Mouse (Mus musculus): ENCODE results near the gene Cdh12. TPM values are rescaled to one million over a fixed set of nuclear protein-coding genes. Genes with fewer than 3 reads are reported as not detected.
"Not testable (repeated sequence)": the region's sequence is repeated elsewhere in the genome, so short reads cannot be mapped to it uniquely, and the experiment has no call there.

Cdh12 gene
- total RNA-seq (2021) (under 1 TPM; 0.03 to 0.09 TPM), polyA plus RNA-seq (2012; rRNA removed) (not detected in 2 replicates)
- long read RNA-seq = 0 reads

DNA sequence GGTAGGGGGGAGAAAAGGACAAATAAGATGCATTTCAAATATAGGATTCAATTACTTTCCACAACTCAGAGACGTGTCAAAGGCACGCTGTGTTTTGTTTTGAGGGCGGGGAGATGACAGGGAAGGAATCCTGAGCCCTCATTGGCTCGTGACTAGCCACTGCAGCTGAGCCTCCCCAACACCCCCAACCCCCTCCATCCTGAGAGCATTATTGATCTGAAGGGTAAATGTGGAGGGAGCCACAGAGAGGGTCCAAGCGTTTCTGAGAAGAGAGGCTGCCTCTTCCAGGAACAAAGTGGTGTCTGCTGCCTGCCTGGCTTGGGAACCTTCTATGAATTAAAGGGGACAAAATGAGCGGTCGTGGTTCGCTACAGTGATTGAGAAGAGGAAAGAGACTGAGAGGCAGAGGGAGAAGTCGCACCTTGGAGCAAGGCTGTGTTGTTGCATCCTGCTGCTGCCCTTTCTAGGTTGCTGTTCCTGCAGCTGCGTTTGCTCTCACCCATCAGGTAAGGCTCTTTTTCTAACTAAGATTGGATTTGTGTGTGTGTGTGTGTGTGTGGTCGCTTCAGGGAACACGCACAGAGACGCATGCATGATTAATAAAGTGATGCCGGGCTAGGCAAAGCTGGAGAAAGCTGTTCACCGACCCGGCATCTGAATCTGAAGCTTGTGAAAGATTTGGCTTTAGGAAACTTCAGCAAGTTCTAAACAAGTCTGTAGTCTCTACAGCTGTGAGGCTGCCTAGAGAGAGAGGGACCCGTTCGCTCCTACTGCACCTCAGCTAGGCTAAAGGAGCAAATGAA is at the start of gene Cdh12:
Gene Cdh12 (plus strand): TSS at position 405 of the 803 bp plus-strand sequence.
- no peak for DNase-seq

DNA sequence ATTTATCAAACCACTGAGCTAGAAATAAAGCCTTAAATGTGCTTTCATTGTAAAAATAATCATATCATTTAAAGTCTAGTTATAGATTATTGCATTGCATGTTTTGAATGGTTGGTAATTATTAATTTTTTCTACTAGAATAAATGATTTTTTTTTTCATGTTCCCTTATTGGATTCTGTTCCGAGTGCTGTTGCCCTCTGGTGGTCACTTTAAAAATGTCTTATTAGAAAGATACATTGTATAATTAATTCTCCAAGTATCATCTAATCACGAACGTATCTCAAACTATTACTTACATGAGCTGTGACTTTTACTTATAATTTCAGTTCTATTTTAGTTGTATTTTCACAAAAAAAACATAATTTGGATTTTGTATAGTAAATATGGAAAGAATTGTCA is 45.5 kb upstream of the Cdh12 start:
- no peak for DNase-seq

DNA sequence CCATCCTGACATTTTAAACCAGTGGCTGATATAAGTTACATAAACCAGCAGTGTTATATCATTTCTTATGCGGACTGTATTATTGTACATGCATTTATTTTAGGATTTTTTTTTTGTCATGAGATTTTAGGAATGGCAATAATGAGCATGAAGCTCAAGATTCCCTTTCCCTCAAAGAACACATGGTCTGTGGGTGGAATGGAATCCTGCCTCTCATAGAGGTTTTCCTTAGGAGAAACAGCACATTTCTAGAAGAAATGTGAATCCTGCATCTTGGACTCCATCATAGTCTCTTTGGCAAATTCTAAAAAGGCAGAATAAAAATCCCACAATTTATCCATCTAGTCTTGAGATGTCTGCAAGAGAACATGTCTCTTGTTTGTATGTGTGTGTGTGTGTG is 35.7 kb upstream of the Cdh12 start:
- no peak for DNase-seq

DNA sequence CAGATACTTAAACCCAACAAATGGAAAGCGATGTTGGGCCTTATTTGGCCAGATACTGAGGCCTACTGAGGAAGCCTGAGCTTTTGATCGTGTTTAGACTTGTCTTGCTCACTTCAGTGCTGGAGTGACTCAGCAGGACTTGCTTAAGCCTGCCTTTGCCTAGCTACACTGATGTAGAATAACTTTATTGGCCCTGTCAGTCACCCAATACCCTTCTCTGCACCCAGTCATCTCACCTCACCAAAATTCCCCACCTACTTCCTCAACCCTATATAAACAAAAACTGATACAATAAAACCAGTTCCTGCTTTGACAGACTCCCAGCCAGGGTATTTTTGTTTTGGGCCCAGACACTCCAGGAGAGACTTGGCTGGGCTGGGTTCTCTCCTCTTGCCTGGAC is 12.7 kb upstream of the Cdh12 start:
- DNase-seq = no peak

DNA sequence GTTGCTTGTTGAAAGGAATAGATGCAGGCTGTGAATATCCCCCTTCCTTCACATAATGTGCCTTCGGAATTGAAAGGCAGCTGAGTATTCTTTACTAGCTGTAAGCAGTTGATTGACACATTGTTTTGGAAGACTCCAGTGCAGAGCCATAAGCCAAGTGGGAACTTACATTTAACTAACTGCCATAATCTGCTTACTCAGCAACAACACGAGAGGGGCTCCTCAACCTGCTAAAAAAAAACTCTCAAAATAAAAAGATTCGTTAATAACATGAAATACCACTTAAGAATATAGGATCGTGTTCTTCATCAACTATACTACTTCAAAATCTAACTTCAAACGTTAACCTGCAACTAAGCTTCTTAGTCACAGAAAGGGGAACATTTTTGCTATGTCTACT is 1.5 kb downstream of the Cdh12 start:
- no peak for DNase-seq

DNA sequence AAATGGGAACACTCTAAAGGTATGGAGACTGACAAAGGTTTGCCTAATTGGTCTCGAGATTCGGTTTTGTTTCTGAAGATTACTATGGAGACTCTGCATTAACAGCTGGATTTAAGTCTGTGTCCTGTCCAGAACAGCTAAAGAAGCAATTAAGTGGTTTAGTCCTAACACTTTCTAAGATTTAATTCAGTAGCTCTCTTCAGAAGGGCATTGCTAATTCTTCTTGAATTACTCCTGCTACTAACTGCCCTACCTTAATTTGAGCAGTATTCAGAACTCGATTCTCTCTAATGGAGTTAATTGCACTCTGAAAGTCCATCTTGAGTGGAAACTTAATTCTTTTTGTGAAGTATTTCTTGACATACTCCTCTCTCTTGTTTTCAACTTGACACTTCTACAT is 9.4 kb downstream of the Cdh12 start:
- DNase-seq = no peak

DNA sequence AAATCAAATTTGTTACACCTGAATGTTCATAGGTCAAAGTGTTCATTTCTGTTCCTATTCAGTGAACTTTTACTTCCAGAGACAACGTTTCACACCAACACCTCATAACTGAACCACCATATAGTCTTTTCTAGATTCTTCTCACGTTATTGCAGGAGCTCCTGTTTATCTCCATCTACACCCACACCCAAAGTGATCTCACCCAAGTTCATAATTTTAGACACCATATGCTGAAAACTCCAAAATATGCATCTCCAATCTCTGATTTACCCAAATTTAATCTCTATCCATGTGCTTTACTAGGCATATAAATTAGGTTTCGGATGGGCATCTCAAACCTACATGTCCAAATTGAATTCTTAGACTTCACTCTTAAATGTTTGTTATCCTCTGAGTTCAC is 13.4 kb downstream of the Cdh12 start:
- no peak for DNase-seq

DNA sequence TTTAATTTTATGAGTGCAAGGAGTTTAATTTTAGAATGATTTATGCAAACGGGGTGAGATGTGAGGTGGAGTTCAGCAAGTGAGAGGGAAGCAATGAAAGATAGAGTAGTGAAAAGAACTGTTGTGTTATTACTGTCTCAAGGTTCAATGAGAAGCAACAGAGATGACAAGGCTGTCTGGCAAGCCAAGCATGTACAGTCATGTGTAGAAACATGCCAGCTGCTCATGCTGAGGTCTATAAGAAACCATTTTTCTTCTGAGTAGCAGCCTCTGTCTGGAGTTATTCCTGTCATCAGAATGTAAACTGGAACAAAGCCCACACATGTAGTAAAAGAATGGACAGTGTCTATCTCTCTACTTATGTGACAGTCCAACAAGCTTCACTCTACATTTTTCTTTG is 14.5 kb downstream of the Cdh12 start:
- DNase-seq = no peak

DNA sequence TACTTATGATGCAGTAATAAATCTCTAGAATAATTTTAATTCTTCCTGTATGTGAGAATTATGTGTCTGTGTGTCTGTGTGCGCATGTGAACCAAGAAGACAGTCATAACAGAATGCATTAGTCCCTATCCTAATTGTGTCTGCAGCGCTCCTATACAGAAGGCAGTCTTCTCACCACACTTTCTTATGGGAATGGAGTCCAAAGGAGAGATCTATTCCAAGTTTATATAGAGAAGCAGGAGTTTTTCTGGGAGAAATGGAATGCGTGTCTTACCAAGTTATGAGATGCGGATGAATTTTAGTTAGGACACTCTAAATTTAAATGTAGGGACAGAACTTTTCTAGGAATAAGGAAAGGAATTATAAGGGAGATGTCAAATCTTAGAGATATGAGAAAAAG is 101.9 kb downstream of the Cdh12 start:
- DNase-seq = no peak

DNA sequence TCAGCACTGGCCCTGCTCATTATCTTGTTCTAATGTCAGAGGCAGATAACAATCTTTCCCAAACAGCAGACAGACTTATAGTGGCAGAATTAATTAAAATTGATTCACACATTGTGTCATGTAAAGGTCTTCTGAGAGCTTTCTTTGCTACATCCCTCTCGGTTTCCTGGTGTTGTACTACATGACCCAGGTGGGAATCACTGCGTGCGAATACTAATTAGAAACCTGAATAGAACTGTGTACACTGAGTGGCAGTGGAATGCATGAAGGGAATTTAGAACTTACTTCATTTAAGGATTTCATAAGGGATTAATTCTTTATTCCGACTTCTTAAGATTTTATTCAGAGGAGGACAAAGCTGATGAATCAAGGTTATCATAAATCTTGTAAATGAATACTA is 121.9 kb downstream of the Cdh12 start:
- DNase-seq = no peak

DNA sequence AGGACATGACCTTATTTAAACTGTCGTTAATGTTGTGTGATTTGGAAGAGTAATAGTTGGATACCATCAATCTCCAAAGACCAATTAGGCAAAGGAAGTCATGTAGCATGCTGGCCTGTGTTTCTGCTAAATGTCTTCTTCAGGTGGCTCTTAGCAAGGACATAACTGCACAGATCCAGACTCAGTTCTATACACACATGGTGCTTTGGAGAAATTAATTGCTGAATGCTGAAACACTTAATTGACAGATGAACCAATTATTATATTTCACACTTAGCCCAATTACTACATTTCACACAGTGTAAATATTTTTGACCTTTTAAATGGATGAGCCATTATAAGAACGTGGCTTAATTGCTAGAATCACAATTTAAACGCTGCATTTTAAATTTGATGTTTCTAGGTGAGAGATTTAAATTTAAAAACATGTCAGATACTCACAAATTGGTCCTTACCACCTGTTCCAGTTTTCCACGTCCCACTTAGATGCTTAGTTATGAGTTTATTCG is 133.6 kb downstream of the Cdh12 start:
- no peak for DNase-seq

DNA sequence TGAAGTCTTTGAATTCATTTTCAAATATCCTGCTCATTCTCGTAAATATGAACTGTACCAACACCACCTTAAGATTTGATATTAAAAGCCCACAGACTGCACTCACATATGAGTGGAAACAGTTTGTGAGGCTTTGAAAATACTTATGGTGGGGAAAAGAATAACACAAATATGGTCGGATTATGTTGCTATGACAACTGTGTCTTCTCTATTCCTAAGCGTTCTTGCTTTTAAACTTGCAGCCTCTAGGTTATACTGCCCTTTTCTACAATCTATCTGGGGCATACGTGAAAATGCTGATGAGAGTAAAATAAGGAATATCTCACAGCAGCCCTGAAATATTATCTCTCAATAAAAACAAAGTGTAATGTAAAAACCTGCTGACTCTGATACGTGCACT is 142.5 kb downstream of the Cdh12 start:
- no peak for DNase-seq

DNA sequence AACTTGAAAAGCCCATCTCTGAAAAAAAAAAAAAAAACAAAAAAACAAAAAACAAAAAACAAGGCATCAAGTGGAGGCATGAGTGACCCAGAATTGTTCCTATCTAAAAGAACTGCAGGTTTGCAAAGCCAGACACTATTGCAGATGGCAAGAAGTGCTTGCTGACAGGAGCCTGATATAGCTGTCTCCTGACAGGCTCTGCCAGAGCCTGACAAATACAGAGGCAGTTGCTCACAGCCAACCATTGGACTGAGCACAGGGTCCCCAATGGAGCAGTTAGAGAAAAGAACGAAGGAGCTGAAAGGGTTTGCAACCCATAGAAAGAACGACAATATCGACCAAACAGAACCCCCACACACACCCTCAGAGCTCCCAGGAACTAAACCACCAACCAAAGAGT is 156.7 kb downstream of the Cdh12 start:
- not testable (repeated sequence) for DNase-seq

DNA sequence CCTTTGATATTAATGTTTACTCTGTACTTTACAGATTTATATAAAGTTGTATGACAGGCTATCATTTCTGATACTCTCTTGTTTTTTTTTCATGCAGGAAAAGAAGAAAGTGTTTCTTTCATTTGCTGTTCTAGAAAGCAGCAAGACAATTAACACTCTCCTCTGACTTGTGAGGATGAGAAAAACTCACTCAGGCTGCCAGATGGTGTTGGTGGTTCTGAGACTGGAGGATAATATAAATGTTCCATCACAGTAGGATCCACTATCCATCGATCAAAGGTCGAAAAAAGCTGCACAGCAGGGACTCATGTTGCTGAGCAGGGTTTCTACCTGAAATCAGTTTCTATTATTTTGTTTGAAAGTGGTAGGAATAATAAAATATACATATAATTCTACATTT is 185.5 kb downstream of the Cdh12 start:
- no peak for DNase-seq

DNA sequence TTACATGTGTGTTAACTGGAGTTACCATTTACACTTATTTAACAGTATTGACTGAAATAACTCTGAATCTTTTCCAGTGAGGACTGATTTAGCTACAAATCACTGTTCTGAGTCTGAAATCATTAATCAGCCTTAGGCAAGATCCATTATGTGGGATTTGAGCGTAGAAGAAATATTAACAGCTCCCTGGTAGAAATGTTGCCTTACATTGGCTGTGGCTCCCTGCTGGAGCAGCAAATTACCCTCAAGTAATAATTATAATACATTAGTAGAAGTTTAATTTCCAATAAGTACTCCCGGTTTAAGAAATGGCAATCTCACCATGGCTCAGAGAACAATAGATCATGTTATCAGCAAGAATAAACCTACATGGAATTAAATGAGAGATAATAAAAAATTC is 190.1 kb downstream of the Cdh12 start:
- no peak for DNase-seq

DNA sequence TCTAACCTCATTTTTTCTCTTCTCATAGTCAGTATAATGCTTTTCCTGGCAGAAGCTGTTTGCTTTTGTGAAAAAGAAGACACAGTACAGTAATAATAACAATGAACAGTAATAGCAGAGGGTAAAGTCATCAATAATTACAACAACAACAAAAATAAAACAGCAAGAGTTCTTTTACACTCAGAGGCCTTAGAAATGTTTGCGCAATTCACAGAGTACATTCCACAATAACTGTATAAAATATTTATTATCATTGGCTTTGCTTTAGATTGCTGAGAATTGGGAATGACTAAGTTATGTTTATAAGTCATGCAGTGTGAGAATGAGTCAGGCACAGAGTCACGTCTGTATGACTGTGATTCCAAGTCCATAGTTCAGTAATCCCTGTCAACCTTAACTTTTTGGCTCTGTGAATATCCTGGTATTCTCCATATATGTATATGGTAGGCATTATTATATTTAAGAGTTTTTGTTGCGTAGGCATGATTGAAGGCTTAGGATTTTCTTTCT is 193.9 kb downstream of the Cdh12 start:
- no peak for DNase-seq

DNA sequence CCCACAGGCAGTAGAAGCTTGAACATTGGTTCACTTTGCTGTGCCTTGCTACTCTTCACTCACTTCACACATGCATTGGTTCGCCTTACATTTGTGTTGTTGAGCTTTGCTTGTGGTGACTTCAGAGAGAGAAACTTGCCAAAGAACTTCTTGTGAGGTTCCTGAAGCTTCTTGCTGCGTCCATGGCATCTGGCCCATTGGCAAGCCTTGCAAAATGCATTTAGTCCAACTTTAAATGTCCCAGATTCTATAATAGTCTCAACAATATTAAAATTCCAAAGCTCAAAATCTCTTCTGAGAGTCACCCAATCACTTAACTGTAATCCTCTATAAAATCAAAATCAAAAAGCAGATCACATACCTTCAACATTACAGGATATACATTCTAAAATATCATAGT is 211.2 kb downstream of the Cdh12 start:
- DNase-seq = no peak

DNA sequence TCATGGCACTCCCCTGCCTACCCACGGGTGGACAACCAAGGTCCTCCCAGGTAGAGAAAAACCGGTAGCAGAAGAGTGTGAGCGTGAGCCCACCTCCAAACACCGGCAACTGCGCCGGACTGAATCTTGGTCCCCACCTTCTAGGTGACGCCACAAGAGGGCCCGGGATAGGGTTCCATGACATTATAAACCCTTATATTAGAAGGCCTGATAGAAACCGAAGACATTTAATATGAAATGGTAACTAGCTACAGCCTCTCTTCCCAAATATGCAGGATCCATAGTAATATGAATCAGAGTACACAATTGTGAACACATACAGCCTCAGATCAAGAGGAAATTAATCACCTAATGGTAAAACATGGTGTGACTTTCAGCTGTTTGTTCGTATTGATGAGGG is 217.6 kb downstream of the Cdh12 start, which contains the start of gene Acot10:
Gene Acot10 (minus strand): TSS at position 101 of the 400 bp plus-strand sequence.
- no peak for DNase-seq

DNA sequence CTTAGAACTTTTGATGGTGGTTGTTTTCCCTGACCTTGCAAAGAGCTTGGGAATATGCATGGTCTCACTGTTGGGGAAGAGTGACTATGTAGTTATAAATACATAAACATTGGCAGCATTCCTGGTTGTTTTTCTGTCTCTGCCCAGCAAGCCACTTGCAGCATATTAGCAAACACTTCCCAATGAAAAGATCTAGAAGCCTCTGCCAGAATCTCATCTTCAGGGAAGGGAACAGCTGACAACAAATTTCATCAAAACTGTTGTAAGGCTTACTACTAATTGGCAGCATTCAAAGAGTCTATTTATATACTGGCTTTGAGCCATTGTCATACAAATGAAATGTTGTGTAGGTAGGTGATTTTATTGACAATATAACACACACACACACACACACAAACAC is 218.3 kb downstream of the Cdh12 start:
- no peak for DNase-seq

DNA sequence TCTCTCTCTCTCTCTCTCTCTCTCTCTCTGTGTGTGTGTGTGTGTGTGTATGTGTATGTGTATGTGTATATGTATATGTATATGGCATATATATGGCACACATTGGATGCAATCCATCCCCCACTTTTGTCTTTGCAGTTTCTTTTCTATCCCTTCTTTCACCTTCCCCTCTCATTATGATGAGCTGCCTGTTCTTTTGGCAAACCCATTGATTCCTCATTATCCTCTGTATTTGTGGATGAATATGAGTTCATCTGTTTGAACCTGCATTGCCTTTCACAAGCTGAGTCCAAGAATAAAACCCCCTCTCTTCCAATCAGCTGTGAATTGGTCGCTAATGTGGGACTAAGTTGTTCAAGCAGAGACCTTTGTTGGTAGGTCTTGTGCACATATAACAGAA is 218.9 kb downstream of the Cdh12 start:
- DNase-seq = no peak

DNA sequence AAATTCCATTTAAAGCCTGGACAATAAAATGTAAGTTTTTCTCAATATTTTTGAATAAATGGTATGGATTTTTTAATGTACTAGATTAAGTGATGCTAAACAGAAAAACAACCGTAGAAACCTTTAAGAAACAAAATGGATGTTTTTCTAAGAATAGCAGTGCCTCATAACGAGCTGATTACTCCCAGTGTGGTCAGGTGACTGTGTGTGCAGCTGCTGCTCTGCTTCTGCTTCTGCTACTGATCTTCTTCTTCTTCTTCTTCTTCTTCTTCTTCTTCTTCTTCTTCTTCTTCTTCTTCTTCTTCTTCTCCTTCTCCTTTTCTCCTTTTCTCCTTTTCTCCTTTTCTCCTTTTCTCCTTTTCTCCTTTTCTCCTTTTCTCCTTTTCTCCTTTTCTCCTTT is 220.4 kb downstream of the Cdh12 start:
- DNase-seq = not testable (repeated sequence)

DNA sequence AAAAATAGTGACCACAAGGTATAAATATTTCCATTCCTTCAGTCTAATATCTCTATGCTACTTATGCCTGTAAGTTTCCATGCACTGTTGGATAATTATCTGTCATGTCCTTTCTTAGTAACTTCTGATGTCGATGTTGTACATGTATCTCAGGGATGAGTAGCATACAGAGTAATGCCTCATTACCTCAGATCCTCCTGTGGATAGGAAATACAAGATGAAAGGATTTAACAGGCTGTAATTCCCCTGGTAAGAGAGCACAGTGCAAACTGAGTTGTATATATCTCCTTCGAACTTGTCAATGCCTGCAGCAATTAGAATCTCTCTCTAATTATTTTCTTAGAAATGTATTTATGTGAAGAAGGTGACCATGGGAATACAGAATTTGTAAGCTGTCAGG is 233.7 kb downstream of the Cdh12 start:
- DNase-seq = no peak

DNA sequence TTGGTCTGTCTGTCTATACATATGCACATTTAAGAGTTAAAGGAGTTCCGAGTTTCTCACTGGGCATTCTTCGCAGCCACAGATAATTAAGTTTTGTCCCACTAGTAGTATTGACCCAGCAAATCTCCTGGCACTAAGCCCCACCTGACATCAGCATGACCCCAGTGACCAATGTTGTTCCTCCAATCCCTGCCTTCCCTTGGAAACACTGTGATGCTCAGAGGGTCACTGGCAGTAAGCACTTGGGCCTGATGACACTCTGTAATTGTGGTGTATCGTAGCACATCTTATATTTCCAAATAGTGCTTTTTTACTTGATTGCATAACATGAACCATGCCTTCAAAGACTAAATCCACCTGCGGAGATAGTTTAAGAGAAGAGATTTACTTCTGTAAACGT is 235.1 kb downstream of the Cdh12 start:
- DNase-seq = no peak

DNA sequence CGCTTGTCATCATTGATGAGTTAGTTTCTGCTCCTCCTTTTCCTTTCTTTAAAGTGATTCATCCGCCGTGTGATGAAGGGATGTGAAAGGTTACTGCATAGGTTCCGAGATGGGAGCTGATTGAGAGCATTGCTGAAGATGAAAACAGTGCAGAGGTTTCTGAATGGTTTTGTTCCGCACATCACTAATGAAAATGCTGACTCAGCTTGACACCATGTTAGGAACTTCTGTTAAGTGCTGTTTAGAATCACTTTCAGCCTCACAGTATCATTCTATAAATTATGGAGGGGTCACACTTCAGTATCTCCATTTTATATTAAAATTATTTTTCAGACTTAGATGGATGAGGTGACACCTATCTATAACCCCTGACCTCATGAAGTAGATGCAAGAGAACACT is 247.2 kb downstream of the Cdh12 start:
- no peak for DNase-seq
